Mouse (Mus musculus) right cerebral cortex, postnatal 10 days (tissue): ENCODE data around the gene Mrps23.

Experiments used
- DNase-seq, 2 experiments: peaks; one replicate each; pipeline ENCODE4 v3.0.0; 2021; ENCODE audit warnings: low spot score in 2 of 2

Mrps23 gene

GRCm38 (mm10) chr11:88207697-88208096 lies 3.5 kb downstream of the Mrps23 start:
- no peak for DNase-seq

- DNase-seq, result no peak
Observed at GRCm38 (mm10) chr11:88211824-88212582, 7.8 kb downstream of the Mrps23 start.

- DNase-seq, result no peak
Observed at GRCm38 (mm10) chr11:88213757-88214156, 9.6 kb downstream of the Mrps23 start.

- DNase-seq, result peak; percentile 59 to 73
Observed at GRCm38 (mm10) chr11:88214881-88215831, 11.0 kb downstream of the Mrps23 start.

GRCm38 (mm10) chr11:88216231-88216685 lies 12.1 kb downstream of the Mrps23 start:
- peak; percentile 73 to 79 for DNase-seq

- DNase-seq, result no peak
Observed at GRCm38 (mm10) chr11:88218155-88218554, 14.0 kb downstream of the Mrps23 start.

GRCm38 (mm10) chr11:88218586-88218985 lies 14.4 kb downstream of the Mrps23 start:
- DNase-seq, result no peak

- no peak for DNase-seq
Observed at GRCm38 (mm10) chr11:88221929-88222475, 17.8 kb downstream of the Mrps23 start.

GRCm38 (mm10) chr11:88227001-88227957 lies 23.1 kb downstream of the Mrps23 start:
- DNase-seq, result no peak

GRCm38 (mm10) chr11:88231213-88231790 lies 27.1 kb downstream of the Mrps23 start:
- no peak for DNase-seq

- DNase-seq, result no peak
Observed at GRCm38 (mm10) chr11:88233528-88234427, 29.6 kb downstream of the Mrps23 start.

- DNase-seq, result no peak
Observed at GRCm38 (mm10) chr11:88234789-88235188, 30.6 kb downstream of the Mrps23 start.

GRCm38 (mm10) chr11:88235221-88236203 lies 31.3 kb downstream of the Mrps23 start:
- DNase-seq, result no peak

GRCm38 (mm10) chr11:88240275-88240674 lies 36.1 kb downstream of the Mrps23 start:
- DNase-seq, result no peak

- no peak for DNase-seq
Observed at GRCm38 (mm10) chr11:88240736-88241353, 36.7 kb downstream of the Mrps23 start.

- no peak for DNase-seq
Observed at GRCm38 (mm10) chr11:88241468-88242301, 37.5 kb downstream of the Mrps23 start.

GRCm38 (mm10) chr11:88245581-88246170 lies 41.5 kb downstream of the Mrps23 start:
- DNase-seq, result peak; percentile 78
